Mouse (Mus musculus): ENCODE measurements around the gene Bfar. TPM values are rescaled to one million over a fixed set of nuclear protein-coding genes. Genes with fewer than 3 reads are reported as not detected.

Bfar gene
- polyA plus RNA-seq, 1 experiment from 2014 or later, result 56.4 TPM

Other genes starting within 250 kb of the Bfar start
- 30.2 and 31.2 TPM in 2 replicates for gene Parn, start 3.7 kb upstream of the Bfar start, polyA plus RNA-seq (2015; fragmentation: Nextera tagmentation; extraction: Ambion mirVana)
- gene 3110001I22Rik, start 71 bp downstream of the Bfar start, polyA plus RNA-seq (2015; fragmentation: Nextera tagmentation; extraction: Ambion mirVana), result 6.5 and 7.4 TPM in 2 replicates
- 0.39 and 0.42 TPM in 2 replicates for gene Pla2g10, start 59.1 kb downstream of the Bfar start, polyA plus RNA-seq (2015; fragmentation: Nextera tagmentation; extraction: Ambion mirVana)
- 95.1 and 103 TPM in 2 replicates for gene Rrn3, start 108.8 kb downstream of the Bfar start, polyA plus RNA-seq (2015; fragmentation: Nextera tagmentation; extraction: Ambion mirVana)
- gene Ntan1, start 147.0 kb downstream of the Bfar start, polyA plus RNA-seq (2015; fragmentation: Nextera tagmentation; extraction: Ambion mirVana), result 191 and 208 TPM in 2 replicates
- 75.4 and 79.8 TPM in 2 replicates for gene Pdxdc1, start 231.3 kb downstream of the Bfar start, polyA plus RNA-seq (2015; fragmentation: Nextera tagmentation; extraction: Ambion mirVana)
- gene Mpv17l, start 231.3 kb downstream of the Bfar start, polyA plus RNA-seq (2015; fragmentation: Nextera tagmentation; extraction: Ambion mirVana), result 25.5 and 28.4 TPM in 2 replicates